Mouse (Mus musculus) cortical plate, adult 2 months (tissue): ENCODE measurements around the gene Tbc1d14.

Experiments used
- CTCF ChIP-seq: fragments of 200-500 bp; IDR thresholded peaks from 2 replicates; pipeline ENCODE4 v1.5.1; 2011; ENCODE audit warnings: mild to moderate bottlenecking, control low read depth, low read length; ENCODE audit not compliant: insufficient read depth; ENCODE audit errors: extremely low read depth
- POLR2A ChIP-seq: fragments of 200-500 bp; IDR thresholded peaks from 2 replicates; pipeline ENCODE4 v1.6.1; 2011; ENCODE audit warnings: mild to moderate bottlenecking, low read length, control low read depth; ENCODE audit not compliant: insufficient read depth; ENCODE audit errors: extremely low read depth

DNA sequence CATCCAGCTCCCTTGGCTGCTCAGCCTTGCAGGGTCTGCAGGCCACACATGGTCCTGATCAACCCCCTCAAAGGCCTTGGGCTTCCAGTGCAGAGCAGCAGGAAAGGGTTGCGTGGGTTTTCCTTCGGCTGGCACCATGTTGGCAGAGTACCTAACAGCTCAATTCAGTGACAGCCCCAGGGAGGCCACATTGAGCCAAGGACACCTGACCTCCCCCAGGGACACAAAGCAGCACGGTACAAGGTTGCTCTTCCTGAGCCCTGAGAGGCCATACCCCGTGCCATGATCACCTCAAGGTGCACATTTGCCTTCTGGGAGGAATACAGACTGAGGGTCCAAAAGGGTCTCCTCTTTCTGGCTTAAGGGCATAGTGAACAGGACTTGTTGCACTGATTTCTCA lies 148.5 kb downstream of the Tbc1d14 start:
- TF ChIP-seq CTCF (no peak), POLR2A (no peak)
